Mouse (Mus musculus): Measurements from ENCODE around the gene Pde6h. TPM values are rescaled to one million over a fixed set of nuclear protein-coding genes. Genes with fewer than 3 reads are reported as not detected.

Gene Pde6h
- total RNA-seq, 4 experiments from 2014 or later: 0.52 to 2.0 (median 0.88) TPM

- DNase-seq (ENCODE audit: low spot score in 2 of 2): no peak
These were observed 55.8 kb downstream of the Pde6h start for GRCm38 (mm10) chr6:136979274-136980082.

- no peak for DNase-seq (ENCODE audit: low spot score in 2 of 2)
These were observed 56.7 kb downstream of the Pde6h start for GRCm38 (mm10) chr6:136980331-136980746.

- DNase-seq (ENCODE audit: low spot score in 2 of 2): no peak
These were observed 58.9 kb downstream of the Pde6h start for GRCm38 (mm10) chr6:136982581-136982980.

- no peak for DNase-seq (ENCODE audit: low spot score in 2 of 2)
These were observed 59.6 kb downstream of the Pde6h start for GRCm38 (mm10) chr6:136983201-136983600.

- DNase-seq (ENCODE audit: low spot score in 2 of 2): no peak
These were observed 62.4 kb downstream of the Pde6h start for GRCm38 (mm10) chr6:136986019-136986418.

- no peak for DNase-seq (ENCODE audit: low spot score in 2 of 2)
These were observed 63.1 kb downstream of the Pde6h start for GRCm38 (mm10) chr6:136986718-136987117.

GRCm38 (mm10) chr6:136988536-136989060, 65.0 kb downstream of the Pde6h start:
- no peak for DNase-seq (ENCODE audit: low spot score in 2 of 2)

GRCm38 (mm10) chr6:136989824-136990497, 66.3 kb downstream of the Pde6h start:
- no peak for DNase-seq (ENCODE audit: low spot score in 2 of 2)

- DNase-seq (ENCODE audit: low spot score in 2 of 2): no peak
These were observed 66.9 kb downstream of the Pde6h start for GRCm38 (mm10) chr6:136990557-136990956.

GRCm38 (mm10) chr6:136993574-136993973, 69.9 kb downstream of the Pde6h start:
- no peak for DNase-seq (ENCODE audit: low spot score in 2 of 2)

GRCm38 (mm10) chr6:136995533-136995932, 71.9 kb downstream of the Pde6h start:
- DNase-seq (ENCODE audit: low spot score in 2 of 2): no peak

GRCm38 (mm10) chr6:136996336-136996735, 72.7 kb downstream of the Pde6h start:
- DNase-seq (ENCODE audit: low spot score in 2 of 2): no peak

GRCm38 (mm10) chr6:136998181-136998580, 74.5 kb downstream of the Pde6h start:
- DNase-seq (ENCODE audit: low spot score in 2 of 2): peak in 1 of 2 experiments; percentile 47

GRCm38 (mm10) chr6:136999009-136999408, 75.4 kb downstream of the Pde6h start:
- DNase-seq (ENCODE audit: low spot score in 2 of 2): no peak

- no peak for DNase-seq (ENCODE audit: low spot score in 2 of 2)
These were observed 76.2 kb downstream of the Pde6h start for GRCm38 (mm10) chr6:136999707-137000446.

- DNase-seq (ENCODE audit: low spot score in 2 of 2): no peak
These were observed 77.1 kb downstream of the Pde6h start for GRCm38 (mm10) chr6:137000706-137001105.

- no peak for DNase-seq (ENCODE audit: low spot score in 2 of 2)
These were observed 77.9 kb downstream of the Pde6h start for GRCm38 (mm10) chr6:137001267-137002168.

- DNase-seq (ENCODE audit: low spot score in 2 of 2): no peak
These were observed 78.5 kb downstream of the Pde6h start for GRCm38 (mm10) chr6:137002169-137002514.

GRCm38 (mm10) chr6:137004359-137004758, 80.7 kb downstream of the Pde6h start:
- no peak for DNase-seq (ENCODE audit: low spot score in 2 of 2)

GRCm38 (mm10) chr6:137011187-137011586, 87.6 kb downstream of the Pde6h start:
- DNase-seq (ENCODE audit: low spot score in 2 of 2): no peak

- DNase-seq (ENCODE audit: low spot score in 2 of 2): no peak
These were observed 90.7 kb downstream of the Pde6h start for GRCm38 (mm10) chr6:137014346-137014745.

All from layer of hippocampus, adult 8-10 months (tissue).